Mouse (Mus musculus): ENCODE data around the gene AC129217.1. TPM values are rescaled to one million over a fixed set of nuclear protein-coding genes. Genes with fewer than 3 reads are reported as not detected.
A peak's percentile ranks its signal among the peaks of the same experiment; 100 is the strongest.
"Not testable (repeated sequence)": the region's sequence is repeated elsewhere in the genome, so short reads cannot be mapped to it uniquely, and the experiment has no call there.

AC129217.1 gene
- polyA plus RNA-seq, 1 experiment from 2014 or later = not detected

GRCm38 (mm10) chr19:8836327-8836726, 6.8 kb downstream of the AC129217.1 start:
- not testable (repeated sequence) for ATAC-seq (ENCODE audit: insufficient number of reproducible peaks, low FRiP score, low TSS enrichment, low read depth); H3K4me3 ChIP-seq; H3K4me2 ChIP-seq; H3K9me3 ChIP-seq; H3K27me3 ChIP-seq; H3K9ac ChIP-seq
- 93% methylated on average over 10 of the region's 10 CpGs for WGBS
- peaks cover 30% of the 10 kb centered on the region for H3K4me1 ChIP-seq
- peak overlapping the region; percentile 98; the same call in 1 of the 2 replicates for H3K27ac ChIP-seq
- peaks cover 45% of the 10 kb centered on the region for H3K36me3 ChIP-seq

GRCm38 (mm10) chr19:8837251-8837791, 7.7 kb downstream of the AC129217.1 start, which contains the start of gene Bscl2:
Bscl2 (plus strand) TSS chr19:8837467.
- H3K4me3 ChIP-seq = peak within 1 kb of the TSS; percentile 57
- peak within 1 kb of the TSS; percentile 98 for H3K27ac ChIP-seq
- H3K9ac ChIP-seq = peak within 1 kb of the TSS; percentile 64
- no peaks in the 10 kb centered on the region for H3K9me3 ChIP-seq
- ATAC-seq (ENCODE audit: insufficient number of reproducible peaks, low FRiP score, low TSS enrichment, low read depth) = peak; percentile 77
- peak within 1 kb of the TSS; percentile 80 for H3K4me2 ChIP-seq
- H3K27me3 ChIP-seq = no peaks in the 10 kb centered on the region
- H3K4me1 ChIP-seq = peaks cover 32% of the 10 kb centered on the region
- H3K36me3 ChIP-seq = peaks cover 35% of the 10 kb centered on the region
- WGBS = 1% methylated on average over 36 of the region's 38 CpGs

- H3K27ac ChIP-seq = peak overlapping the region; percentile 98
- peak overlapping the region; percentile 64; the same call in 1 of the 2 replicates for H3K9ac ChIP-seq
- H3K9me3 ChIP-seq = no peaks in the 10 kb centered on the region
- H3K4me2 ChIP-seq = peak overlapping the region; percentile 80
- WGBS = 19% methylated on average over 15 of the region's 15 CpGs
- no peaks in the 10 kb centered on the region for H3K27me3 ChIP-seq
- peaks cover 32% of the 10 kb centered on the region for H3K4me1 ChIP-seq
- peaks cover 34% of the 10 kb centered on the region for H3K36me3 ChIP-seq
- peak overlapping the region; percentile 57 for H3K4me3 ChIP-seq
- no peak for ATAC-seq (ENCODE audit: insufficient number of reproducible peaks, low FRiP score, low TSS enrichment, low read depth)
Observed at GRCm38 (mm10) chr19:8838041-8838730, 8.6 kb downstream of the AC129217.1 start.

- no peak for ATAC-seq (ENCODE audit: insufficient number of reproducible peaks, low FRiP score, low TSS enrichment, low read depth)
- peak within 1 kb of the TSS; percentile 57 for H3K4me3 ChIP-seq
- H3K27me3 ChIP-seq = no peaks in the 10 kb centered on the region
- H3K9me3 ChIP-seq = no peaks in the 10 kb centered on the region
- H3K4me2 ChIP-seq = peak within 1 kb of the TSS; percentile 80
- H3K9ac ChIP-seq = 0 out of 2 replicates have a peak within 1 kb of the TSS, but pooled peaks have one; percentile 64
- H3K36me3 ChIP-seq = peaks cover 23% of the 10 kb centered on the region
- WGBS = 59% methylated on average over 11 of the region's 11 CpGs
- peak within 1 kb of the TSS; percentile 98 for H3K27ac ChIP-seq
- peaks cover 32% of the 10 kb centered on the region for H3K4me1 ChIP-seq
Observed at GRCm38 (mm10) chr19:8839103-8839907, 9.7 kb downstream of the AC129217.1 start, which contains the start of gene Gng3. Gng3 (minus strand) TSS chr19:8839194.

GRCm38 (mm10) chr19:8839908-8840791, 10.6 kb downstream of the AC129217.1 start:
- Histone ChIP-seq H3K4me3 (peak overlapping the region; percentile 43), H3K27me3 (no peaks in the 10 kb centered on the region), H3K4me1 (peaks cover 32% of the 10 kb centered on the region), H3K4me2 (peak overlapping the region; percentile 61), H3K36me3 (peaks cover 17% of the 10 kb centered on the region), H3K9ac (peak overlapping the region; percentile 39; the same call in 1 of the 2 replicates), H3K9me3 (no peaks in the 10 kb centered on the region), H3K27ac (no peak overlapping the region)
- ATAC-seq (ENCODE audit: insufficient number of reproducible peaks, low FRiP score, low TSS enrichment, low read depth) = no peak
- WGBS = 24% methylated on average over 29 of the region's 29 CpGs

GRCm38 (mm10) chr19:8841012-8841411, 11.4 kb downstream of the AC129217.1 start:
- no peak for ATAC-seq (ENCODE audit: insufficient number of reproducible peaks, low FRiP score, low TSS enrichment, low read depth)
- H3K4me3 ChIP-seq = peak overlapping the region; percentile 43

GRCm38 (mm10) chr19:8842961-8843360, 13.4 kb downstream of the AC129217.1 start:
- peaks cover 40% of the 10 kb centered on the region for H3K36me3 ChIP-seq
- no peak overlapping the region for H3K4me2 ChIP-seq
- no peaks in the 10 kb centered on the region for H3K27me3 ChIP-seq
- 79% methylated on average over 6 of the region's 6 CpGs for WGBS
- no peak overlapping the region for H3K27ac ChIP-seq
- no peak overlapping the region for H3K4me3 ChIP-seq
- ATAC-seq (ENCODE audit: insufficient number of reproducible peaks, low FRiP score, low TSS enrichment, low read depth) = no peak
- no peaks in the 10 kb centered on the region for H3K9me3 ChIP-seq
- H3K4me1 ChIP-seq = peaks cover 32% of the 10 kb centered on the region
- no peak overlapping the region for H3K9ac ChIP-seq

More at GRCm38 (mm10) chr19:8841012-8841411, 11.4 kb downstream of the AC129217.1 start:
- 87% methylated on average over 7 of the region's 7 CpGs for WGBS
- Histone ChIP-seq H3K27ac (no peak overlapping the region), H3K4me1 (peaks cover 32% of the 10 kb centered on the region), H3K4me2 (peak overlapping the region; percentile 61), H3K27me3 (no peaks in the 10 kb centered on the region), H3K36me3 (peaks cover 21% of the 10 kb centered on the region), H3K9me3 (no peaks in the 10 kb centered on the region), H3K9ac (no peak overlapping the region)

- Histone ChIP-seq H3K27me3 (no peaks in the 10 kb centered on the region), H3K9ac (no peak overlapping the region), H3K27ac (peak overlapping the region; percentile 35; the same call in 1 of the 2 replicates), H3K4me2 (no peak overlapping the region), H3K4me1 (peaks cover 17% of the 10 kb centered on the region), H3K36me3 (peaks cover 46% of the 10 kb centered on the region), H3K9me3 (no peaks in the 10 kb centered on the region), H3K4me3 (no peak overlapping the region)
- ATAC-seq (ENCODE audit: insufficient number of reproducible peaks, low FRiP score, low TSS enrichment, low read depth) = no peak
- WGBS = 55% methylated on average over 5 of the region's 5 CpGs
Observed at GRCm38 (mm10) chr19:8844371-8845129, 15.0 kb downstream of the AC129217.1 start.

- H3K4me3 ChIP-seq = no peak overlapping the region
Observed at GRCm38 (mm10) chr19:8848356-8848755, 18.8 kb downstream of the AC129217.1 start.

GRCm38 (mm10) chr19:8850402-8850901, 20.9 kb downstream of the AC129217.1 start, which contains the start of gene Lrrn4cl:
Lrrn4cl (plus strand) TSS chr19:8850768.
- Histone ChIP-seq H3K4me2 (no peak within 1 kb of the TSS), H3K4me3 (no peak within 1 kb of the TSS), H3K27ac (peak within 1 kb of the TSS; percentile 65), H3K9me3 (no peaks in the 10 kb centered on the region), H3K4me1 (peaks cover 16% of the 10 kb centered on the region), H3K9ac (no peak within 1 kb of the TSS), H3K36me3 (peaks cover 31% of the 10 kb centered on the region), H3K27me3 (no peaks in the 10 kb centered on the region)
- 8% methylated on average over 7 of the region's 7 CpGs for WGBS
- peak; percentile 49; the same call in 1 of the 2 replicates for ATAC-seq (ENCODE audit: insufficient number of reproducible peaks, low FRiP score, low TSS enrichment, low read depth)

More at GRCm38 (mm10) chr19:8848356-8848755, 18.8 kb downstream of the AC129217.1 start:
- no peak for ATAC-seq (ENCODE audit: insufficient number of reproducible peaks, low FRiP score, low TSS enrichment, low read depth)
- H3K4me2 ChIP-seq = no peak overlapping the region
- H3K4me1 ChIP-seq = peaks cover 16% of the 10 kb centered on the region
- H3K9me3 ChIP-seq = no peaks in the 10 kb centered on the region
- no peaks in the 10 kb centered on the region for H3K27me3 ChIP-seq
- no peak overlapping the region for H3K9ac ChIP-seq
- 75% methylated on average over 5 of the region's 5 CpGs for WGBS
- peaks cover 34% of the 10 kb centered on the region for H3K36me3 ChIP-seq
- H3K27ac ChIP-seq = no peak overlapping the region

Data from limb, embryonic 15.5 days (tissue).